Mouse (Mus musculus): ENCODE measurements around the gene Btnl9.

DNA sequence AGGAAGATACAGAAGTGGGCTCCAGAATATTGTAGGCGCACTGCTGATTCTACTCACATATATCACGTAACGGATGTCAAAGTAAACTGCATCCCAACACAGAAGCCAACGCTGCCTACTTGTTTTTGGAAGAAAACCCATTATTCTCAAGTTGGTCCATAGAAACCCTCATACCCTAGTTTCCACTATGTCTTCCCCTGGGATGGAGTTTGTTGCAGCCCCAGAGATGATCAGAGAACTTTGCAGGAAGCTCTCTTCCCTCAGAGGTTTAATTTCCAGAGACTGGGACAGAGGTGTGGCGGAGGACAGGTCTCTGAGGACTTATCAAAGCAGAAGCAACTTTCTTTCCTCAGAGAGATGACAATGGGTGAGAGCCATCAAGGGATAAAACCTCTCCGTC is 45.0 kb downstream of the Btnl9 start, which contains the start of gene Olfr1395:
- TF ChIP-seq HCFC1 (IDR thresholded peaks at IDR 0.05; ENCODE audit: borderline replicate concordance, insufficient read depth, low read length): no peak
- no peak for TF ChIP-seq CHD2 (IDR thresholded peaks at IDR 0.05; ENCODE audit: low read depth, low read length)
- no peak for TF ChIP-seq MAFK (IDR thresholded peaks at IDR 0.05; ENCODE audit: insufficient read depth, low read depth, low read length)
- no peak for TF ChIP-seq ZNF384 (IDR thresholded peaks at IDR 0.05; ENCODE audit: low read depth, low read length)
